Mouse (Mus musculus) adipose tissue, adult 10 weeks (tissue): ENCODE results near the gene Nomo1. TPM values are rescaled to one million over a fixed set of nuclear protein-coding genes. Genes with fewer than 3 reads are reported as not detected.

Experiments used
- polyA plus RNA-seq: library from polyadenylated mRNA; stranded (reverse); fragments of 350-450 nt; fragmentation: Illumina TruSeq; extraction: RNeasy Lipid Tissue Mini Kit (QIAGEN cat#74804); gene quantifications from one replicate; pipeline ENCODE4 v1.2.3, GENCODE M21; 2014; ENCODE audit warnings: low read depth, low replicate concordance

Gene Nomo1
- 44.8 TPM for polyA plus RNA-seq

DNA sequence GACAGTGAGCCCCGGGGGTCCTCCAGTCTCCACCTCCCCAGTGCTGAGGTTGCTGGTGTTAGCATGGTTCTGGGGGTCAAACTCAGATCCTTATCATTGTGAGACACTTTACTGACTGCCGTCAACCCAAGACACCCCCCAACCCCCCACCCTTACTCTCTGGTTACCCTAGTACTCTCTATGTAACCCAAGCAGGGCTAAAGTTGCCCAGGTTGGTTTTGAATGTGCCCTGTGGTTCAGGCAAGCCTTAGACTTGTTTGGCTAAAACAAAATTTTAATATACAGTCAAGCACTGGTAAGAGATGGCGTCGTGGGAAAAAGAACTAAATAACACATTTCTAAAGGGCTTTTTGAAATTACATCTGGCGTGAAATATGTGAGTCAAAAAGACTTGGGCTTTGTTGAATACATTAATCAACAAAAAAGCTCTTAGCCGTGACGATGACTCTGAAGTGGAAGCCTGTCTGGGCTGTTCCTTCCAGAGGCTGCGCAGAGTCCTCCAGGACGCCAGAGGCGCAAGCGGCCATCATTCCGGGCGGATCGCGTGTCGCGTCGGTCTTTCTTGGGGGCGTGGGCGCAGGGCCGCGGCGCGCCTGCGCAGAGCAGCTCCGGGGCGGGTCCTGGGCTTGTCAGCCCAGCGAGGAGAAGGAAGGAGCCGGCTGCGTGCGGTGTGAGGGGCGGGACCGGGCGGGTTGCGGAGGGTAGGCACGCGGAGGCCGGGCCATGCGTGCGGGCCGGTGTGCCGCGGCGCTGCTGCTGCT is at the start of gene Nomo1:
Nomo1 (plus strand) TSS at position 590 of the 761 bp plus-strand sequence.

DNA sequence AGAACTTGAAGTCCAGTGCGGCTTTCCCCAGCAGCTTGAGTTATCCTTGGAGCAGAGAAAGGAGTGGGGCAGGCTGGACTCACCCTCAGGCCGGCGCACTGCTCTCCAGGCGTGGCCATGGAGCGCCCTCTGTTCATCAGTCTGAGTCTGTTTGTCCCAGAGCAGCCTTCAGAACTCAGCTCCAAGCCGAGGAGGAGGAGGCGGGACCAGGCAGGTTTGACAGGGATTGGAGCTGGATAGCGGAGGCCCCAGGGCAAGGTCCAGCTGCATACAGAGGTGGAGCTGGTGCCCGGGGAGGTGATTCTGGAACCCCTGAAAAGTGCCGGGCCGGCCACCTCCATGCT is 3.4 kb upstream of the Nomo1 start, which contains the start of gene Abcc6:
Abcc6 (minus strand) TSS at position 158 of the 344 bp plus-strand sequence.

DNA sequence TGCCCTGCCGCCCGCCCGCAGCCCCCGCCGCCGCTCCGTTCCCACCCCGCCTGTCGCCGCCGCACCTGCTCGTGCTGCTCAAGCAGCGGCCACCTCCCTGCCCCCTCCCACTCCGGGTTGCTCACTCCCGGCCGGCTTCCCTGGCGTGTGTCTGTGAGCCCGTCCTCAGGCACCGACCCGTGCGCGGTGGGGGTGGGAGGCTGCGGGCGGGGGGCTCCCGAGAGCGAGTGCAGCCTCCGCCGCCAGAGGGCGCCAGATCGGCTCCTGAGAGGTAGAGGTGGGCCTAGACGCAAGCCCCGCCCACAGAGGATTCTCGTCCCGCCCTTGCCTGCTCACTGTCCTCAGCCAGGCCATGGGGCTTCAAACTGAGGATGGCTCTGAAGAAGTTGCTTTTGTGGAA is 67.1 kb downstream of the Nomo1 start, which contains the start of gene Kcnj11:
Kcnj11 (minus strand) TSS at position 202 of the 400 bp plus-strand sequence.

Other genes starting within 250 kb of the Nomo1 start
- 0.96 TPM for gene Lmtk3, start 250.0 kb upstream of the Nomo1 start, polyA plus RNA-seq
- 22.0 TPM for gene Sult2b1, start 249.0 kb upstream of the Nomo1 start, polyA plus RNA-seq
- gene Cyth2, start 219.1 kb upstream of the Nomo1 start, polyA plus RNA-seq = 73.8 TPM
- gene Kcnj14, start 208.9 kb upstream of the Nomo1 start, polyA plus RNA-seq = 0.74 TPM
- gene Grwd1, start 202.8 kb upstream of the Nomo1 start, polyA plus RNA-seq = 11.0 TPM
- gene Kdelr1, start 160.9 kb upstream of the Nomo1 start, polyA plus RNA-seq = 162 TPM
- 1.2 TPM for gene Grin2d, start 155.3 kb upstream of the Nomo1 start, polyA plus RNA-seq
- 7.2 TPM for gene Syngr4, start 137.0 kb upstream of the Nomo1 start, polyA plus RNA-seq
- gene Tmem143, start 136.8 kb upstream of the Nomo1 start, polyA plus RNA-seq = 31.6 TPM
- gene Emp3, start 112.3 kb upstream of the Nomo1 start, polyA plus RNA-seq = 65.2 TPM
- 8.4 TPM for gene Ccdc114, start 109.6 kb upstream of the Nomo1 start, polyA plus RNA-seq
- 0.09 TPM for gene Abcc6, start 3.4 kb upstream of the Nomo1 start, polyA plus RNA-seq
- 8.1 TPM for gene Kcnj11, start 67.1 kb downstream of the Nomo1 start, polyA plus RNA-seq
- gene Abcc8, start 146.3 kb downstream of the Nomo1 start, polyA plus RNA-seq = 4.9 TPM
- gene Ush1c, start 204.8 kb downstream of the Nomo1 start, polyA plus RNA-seq = 3.0 TPM
- not detected for gene Otog, start 207.3 kb downstream of the Nomo1 start, polyA plus RNA-seq